Mouse (Mus musculus) ES-Bruce4 (cell line): ENCODE measurements around the gene Phex.

Experiments
- CTCF ChIP-seq: IDR thresholded peaks from one replicate; pipeline ENCODE4 v1.8.1; 2011; ENCODE audit warnings: low read depth, low read length
- POLR2A ChIP-seq: IDR thresholded peaks from one replicate; pipeline ENCODE4 v1.8.1; 2011; ENCODE audit warnings: low read length; ENCODE audit not compliant: insufficient read depth

DNA sequence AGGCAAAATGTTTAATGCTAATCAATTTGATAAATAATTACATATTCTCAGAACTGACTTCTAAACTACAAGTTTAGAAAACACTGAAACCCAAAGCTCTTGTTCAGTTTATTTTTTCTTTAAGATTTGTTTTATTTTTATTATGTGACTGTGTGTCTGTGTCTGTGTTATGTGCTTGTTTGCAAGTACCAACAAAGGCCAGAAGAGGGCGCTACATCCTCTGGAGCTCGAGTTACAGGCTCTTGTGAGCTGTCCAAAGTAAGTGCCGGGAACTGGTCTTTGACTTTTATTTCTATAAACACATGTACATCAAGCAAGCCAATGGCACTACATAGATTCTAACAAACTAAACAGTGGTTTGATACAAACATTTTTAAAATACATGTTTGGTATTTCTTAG, 41.2 kb downstream of the Phex start:
- TF ChIP-seq POLR2A (no peak), CTCF (no peak)
